Mouse (Mus musculus) spleen, adult 2 months (tissue): ENCODE measurements at regions not wholly inside any gene's neighbourhood (a gene's known extent, or its start where the extent isn't known, plus 50 kb on each side); places are given as distances from the start of the nearest gene placed in this dataset.

Source experiments
- DNase-seq, 2 experiments: peaks; one replicate each; pipeline versions ENCODE4 v3.0.0 to v3.0.0-alpha.2; 2012 to 2021; ENCODE audit warnings: low spot score in 2 of 2, low read depth in 1 of 2
- H3K27ac ChIP-seq: fragments of 200-500 bp; 2 replicates; pipeline ENCODE4 v1.5.1; 2012; ENCODE audit warnings: low read length, inconsistent platforms; ENCODE audit not compliant: insufficient read depth
- H3K27me3 ChIP-seq: fragments of 200-500 bp; 2 replicates; pipeline ENCODE4 v1.6.1; 2012; ENCODE audit warnings: mild to moderate bottlenecking, moderate library complexity, low read length, inconsistent platforms; ENCODE audit not compliant: control insufficient read depth, insufficient read depth
- H3K36me3 ChIP-seq: fragments of 200-500 bp; 2 replicates; pipeline ENCODE4 v1.6.1; 2012; ENCODE audit warnings: mild to moderate bottlenecking, low read length, inconsistent platforms; ENCODE audit not compliant: control insufficient read depth, insufficient read depth
- H3K4me1 ChIP-seq: fragments of 200-500 bp; 2 replicates; pipeline ENCODE4 v1.6.1; 2011; ENCODE audit warnings: inconsistent platforms; ENCODE audit not compliant: control insufficient read depth, insufficient read depth, insufficient read length
- H3K4me3 ChIP-seq: fragments of 200-500 bp; 2 replicates; pipeline ENCODE4 v1.5.1; 2011; ENCODE audit warnings: mild to moderate bottlenecking, inconsistent platforms; ENCODE audit not compliant: insufficient read depth, insufficient read length; ENCODE audit errors: extremely low read depth
- CTCF ChIP-seq: fragments of 200-500 bp; IDR thresholded peaks from 2 replicates; pipeline ENCODE4 v1.5.1; 2011; ENCODE audit warnings: mild to moderate bottlenecking, inconsistent platforms; ENCODE audit not compliant: insufficient read depth, insufficient read length, insufficient replicate concordance; ENCODE audit errors: extremely low read depth
- POLR2A ChIP-seq: fragments of 200-500 bp; IDR thresholded peaks from 2 replicates; pipeline ENCODE4 v1.6.1; 2011; ENCODE audit warnings: low read depth, low read length, inconsistent platforms
- WGBS: fragments of 180-500 bp; shearing (Covaris S2); methylation state at CpG from one replicate; pipeline ENCODE4 v1.1.7; 2018; 5-methylcytosine and 5-hydroxymethylcytosine counted together

DNA sequence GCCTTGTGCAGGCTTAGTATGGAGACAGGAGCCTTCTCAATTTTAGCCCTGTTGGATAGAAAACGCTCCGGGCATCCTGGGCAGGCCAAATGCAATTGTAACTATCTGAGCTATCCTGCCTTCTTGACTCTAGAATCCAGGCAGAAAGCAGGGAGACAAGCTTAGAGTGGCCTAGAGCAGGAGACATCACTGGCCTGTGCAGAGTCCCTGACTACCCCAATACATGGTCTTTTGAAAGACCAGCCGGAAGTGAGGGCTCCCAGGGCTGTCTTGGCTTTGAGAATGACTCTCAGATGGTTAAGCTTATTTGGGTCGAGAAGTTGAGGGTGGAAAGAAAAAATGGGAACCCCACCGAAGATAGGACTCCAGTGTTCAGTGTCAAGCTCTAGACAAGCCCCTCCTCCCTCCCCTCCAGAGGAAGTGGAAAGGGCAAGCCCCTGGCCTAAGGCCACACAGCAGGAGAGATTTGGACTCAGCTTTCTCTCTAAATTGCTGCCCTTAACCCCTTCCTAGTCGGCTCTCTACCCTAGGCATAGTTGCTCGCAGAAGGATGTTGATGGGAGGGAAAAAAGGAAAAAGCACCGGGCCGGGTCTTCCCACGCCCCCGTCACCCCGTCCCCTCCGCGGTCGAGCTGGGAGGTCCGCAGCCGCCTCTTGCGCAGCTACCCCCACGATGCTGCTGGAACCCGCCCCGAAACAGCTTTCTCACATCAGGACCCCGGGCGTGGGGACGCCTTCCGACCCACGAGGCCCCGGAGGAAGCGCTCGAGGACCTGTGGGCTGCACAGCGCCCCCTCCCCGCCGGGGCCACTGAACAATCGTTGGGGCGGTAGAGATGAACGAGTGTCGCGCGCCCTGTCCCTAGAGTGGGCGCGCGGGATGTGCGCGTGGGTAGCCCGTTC is 96.1 kb downstream of the 1700001O22Rik start:
- Histone ChIP-seq H3K27ac (peak overlapping the region; percentile 54), H3K27me3 (no peaks in the 10 kb centered on the region), H3K4me1 (peaks cover 19% of the 10 kb centered on the region), H3K4me3 (peak overlapping the region; percentile 46; the same call in 1 of the 2 replicates), H3K36me3 (no peaks in the 10 kb centered on the region)
- no peak for DNase-seq
- no peak for TF ChIP-seq POLR2A
- TF ChIP-seq CTCF: peak; percentile 11; the same call in 1 of the 2 replicates
- 7% methylated on average over 44 of the region's 44 CpGs for WGBS

- no peak for DNase-seq
- TF ChIP-seq CTCF (no peak), POLR2A (no peak)
Observed at GRCm38 (mm10) chr2:30706036-30706435, 97.4 kb downstream of the 1700001O22Rik start.

GRCm38 (mm10) chr2:30703308-30703707 is 100.2 kb downstream of the 1700001O22Rik start:
- Histone ChIP-seq H3K4me3 (no peak overlapping the region), H3K27ac (no peak overlapping the region), H3K36me3 (no peaks in the 10 kb centered on the region), H3K4me1 (peaks cover 15% of the 10 kb centered on the region), H3K27me3 (no peaks in the 10 kb centered on the region)
- 93% methylated on average over 1 of the region's 1 CpGs for WGBS
- no peak for DNase-seq
- TF ChIP-seq POLR2A (no peak), CTCF (no peak)

More at GRCm38 (mm10) chr2:30706036-30706435, 97.4 kb downstream of the 1700001O22Rik start:
- whole genome bisulfite sequencing: 98% methylated on average over 5 of the region's 5 CpGs
- Histone ChIP-seq H3K4me3 (no peak overlapping the region), H3K4me1 (peaks cover 15% of the 10 kb centered on the region), H3K36me3 (no peaks in the 10 kb centered on the region), H3K27ac (0 out of 2 replicates have a peak overlapping the region, but pooled peaks have one; percentile 1), H3K27me3 (no peaks in the 10 kb centered on the region)

GRCm38 (mm10) chr2:30702711-30703110 is 100.8 kb downstream of the 1700001O22Rik start:
- Histone ChIP-seq H3K36me3 (no peaks in the 10 kb centered on the region), H3K27me3 (no peaks in the 10 kb centered on the region), H3K27ac (no peak overlapping the region), H3K4me1 (peaks cover 10% of the 10 kb centered on the region), H3K4me3 (no peak overlapping the region)
- WGBS: 82% methylated on average over 7 of the region's 7 CpGs
- DNase-seq: no peak
- TF ChIP-seq POLR2A (no peak), CTCF (no peak)

DNA sequence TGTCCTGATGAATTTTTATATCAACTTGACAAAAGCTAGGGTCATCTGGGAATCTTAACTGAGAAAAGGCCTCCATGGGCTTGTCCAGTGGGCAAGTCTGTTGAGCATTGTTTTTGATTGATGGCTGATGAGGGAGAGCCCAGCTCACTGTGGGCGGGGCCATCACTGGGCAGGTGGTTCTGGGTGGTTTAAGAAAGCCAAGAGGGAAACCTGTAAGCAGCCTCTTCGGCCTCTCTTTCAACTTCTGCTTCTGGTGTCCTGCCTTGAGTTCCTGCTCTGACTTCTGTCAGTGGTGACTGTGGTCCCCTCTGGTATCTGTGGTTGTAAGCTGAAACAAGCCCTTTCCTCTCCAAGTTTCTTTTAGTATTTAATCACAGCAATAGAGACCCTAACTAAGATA is 102.6 kb downstream of the 1700001O22Rik start:
- Histone ChIP-seq H3K4me1 (peaks cover 2% of the 10 kb centered on the region; the same call in 1 of the 2 replicates), H3K27ac (no peak overlapping the region), H3K27me3 (no peaks in the 10 kb centered on the region), H3K36me3 (no peaks in the 10 kb centered on the region), H3K4me3 (no peak overlapping the region)
- TF ChIP-seq POLR2A: no peak
- TF ChIP-seq CTCF: no peak
- no peak for DNase-seq
- 76% methylated on average over 2 of the region's 2 CpGs for WGBS

GRCm38 (mm10) chr2:30700471-30700870 is 103.0 kb downstream of the 1700001O22Rik start:
- peaks cover 2% of the 10 kb centered on the region; the same call in 1 of the 2 replicates for H3K4me1 ChIP-seq
- DNase-seq: no peak
- peak overlapping the region; percentile 43; the same call in 1 of the 2 replicates for H3K27ac ChIP-seq
- H3K27me3 ChIP-seq: no peaks in the 10 kb centered on the region
- H3K36me3 ChIP-seq: no peaks in the 10 kb centered on the region
- H3K4me3 ChIP-seq: no peak overlapping the region
- 95% methylated on average over 1 of the region's 1 CpGs for WGBS
- no peak for TF ChIP-seq CTCF
- no peak for TF ChIP-seq POLR2A
